15 mouse cellular contexts compared by ENCODE assay signal in genomic region chr6:28399791-28400190, GRCm38 (mm10). TPM values are rescaled to one million over a fixed set of nuclear protein-coding genes. Genes with fewer than 3 reads are reported as not detected.
DNase-seq lines count a peak whose midpoint lies in the region; ATAC-seq and TF ChIP-seq lines count a peak whose summit lies in the region.
"Had no signal": no experiment of that assay in that cellular context is flagged by ENCODE, and none has a peak within 500 bp of the region (broad histone marks: within the 10 kb centered on the region; RNA-seq: fewer than 3 reads in every experiment).

No protein-coding gene starts in this region.

- ATAC-seq in stomach, postnatal 0 days (ENCODE audit: low FRiP score, low TSS enrichment): no peak

- TF ChIP-seq POLR2A in thymus, adult 2 months (IDR thresholded peaks at IDR 0.05; ENCODE audit: control insufficient read depth, extremely low read depth, insufficient read depth, low read length, poor library complexity): no peak

- no peak overlapping the region for H3K4me2 ChIP-seq in stomach, postnatal 0 days (replicated peaks; ENCODE audit: low read depth)
- H3K4me2 ChIP-seq: embryonic facial prominence, embryonic 15.5 days; liver, embryonic 15.5 days; neural tube, embryonic 13.5 days had no signal

- 98% methylated on average over 4 of the region's 4 CpGs for WGBS in thymus, adult 2 months
- 88% methylated on average over 4 of the region's 4 CpGs for WGBS in stomach, postnatal 0 days

- H3K4me1 ChIP-seq in thymus, adult 2 months (replicated peaks; ENCODE audit: control insufficient read depth, insufficient read depth, low read length): peaks cover 6% of the 10 kb centered on the region; the same call in 1 of the 2 replicates
- H3K4me1 ChIP-seq in stomach, postnatal 0 days (replicated peaks; ENCODE audit: control insufficient read depth, insufficient read depth): no peaks in the 10 kb centered on the region

- no peaks in the 10 kb centered on the region for H3K27me3 ChIP-seq in thymus, adult 2 months (ENCODE audit: control insufficient read depth, insufficient read depth, low read length)
- no peaks in the 10 kb centered on the region; the same call in 1 of the 2 replicates for H3K27me3 ChIP-seq in stomach, postnatal 0 days (ENCODE audit: control insufficient read depth, insufficient read depth, low read length)

- H3K36me3 ChIP-seq in thymus, adult 2 months (ENCODE audit: control insufficient read depth, insufficient read depth, low read length): no peaks in the 10 kb centered on the region
- H3K36me3 ChIP-seq in stomach, postnatal 0 days (ENCODE audit: control insufficient read depth, insufficient read depth, low read length): no peaks in the 10 kb centered on the region
- H3K36me3 ChIP-seq: embryonic facial prominence, embryonic 15.5 days; liver, embryonic 15.5 days; midbrain, embryonic 10.5 days; neural tube, embryonic 13.5 days had no signal

- H3K4me3 ChIP-seq in thymus, adult 2 months (ENCODE audit: control insufficient read depth, insufficient read depth, low read length): no peak overlapping the region
- no peak overlapping the region for H3K4me3 ChIP-seq in stomach, postnatal 0 days (ENCODE audit: low read depth, low read length)
- H3K4me3 ChIP-seq: embryonic facial prominence, embryonic 15.5 days; liver, embryonic 15.5 days; midbrain, embryonic 10.5 days; neural tube, embryonic 13.5 days had no signal

- TF ChIP-seq EP300 in stomach, postnatal 0 days (optimal IDR thresholded peaks at IDR 0.05): no peak

- no peak overlapping the region for H3K9ac ChIP-seq in stomach, postnatal 0 days (ENCODE audit: low read length)
- H3K9ac ChIP-seq: embryonic facial prominence, embryonic 15.5 days; liver, embryonic 15.5 days; neural tube, embryonic 13.5 days had no signal

- no peak overlapping the region for H3K27ac ChIP-seq in thymus, adult 2 months (ENCODE audit: control insufficient read depth, insufficient read depth, low read length)
- H3K27ac ChIP-seq in stomach, postnatal 0 days (replicated peaks): no peak overlapping the region
- H3K27ac ChIP-seq: embryonic facial prominence, embryonic 15.5 days; liver, embryonic 15.5 days; midbrain, embryonic 10.5 days; neural tube, embryonic 13.5 days had no signal

- peak; percentile 48 for DNase-seq in heart, adult 11 months
- no peak for DNase-seq in heart, adult 9 months (ENCODE audit: low spot score in 2 of 2)
- peak; percentile 30 for DNase-seq in thymus, adult 2 months
- DNase-seq in thymus, postnatal 0 days (ENCODE audit: low spot score): no peak
- DNase-seq in WW6 (ENCODE audit: low read depth, low spot score): peak; percentile 53
- DNase-seq in stomach, postnatal 0 days (ENCODE audit: low spot score): no peak
- no peak for DNase-seq in ovary, postnatal 36 days (ENCODE audit: low spot score)
- DNase-seq in layer of hippocampus, adult 9-11 months: no peak
- DNase-seq: kidney, adult 8-10 months had no signal

- no peak for TF ChIP-seq CTCF in thymus, adult 2 months (IDR thresholded peaks at IDR 0.05; ENCODE audit: borderline replicate concordance, control insufficient read depth, extremely low read depth, insufficient read depth, low read length, poor library complexity)
- TF ChIP-seq CTCF in stomach, postnatal 0 days (IDR thresholded peaks at IDR 0.05; ENCODE audit: low read depth): peak; percentile 43

- no peaks in the 10 kb centered on the region for H3K9me3 ChIP-seq in stomach, postnatal 0 days (ENCODE audit: control insufficient read depth, low read length)
- H3K9me3 ChIP-seq: liver, embryonic 15.5 days had no signal

RNA-seq across cellular contexts. Expression of gene Zfp800, which starts 2.0 kb away (rescaled TPM):
- polyA plus RNA-seq in thymus, adult 2 months (2012; rRNA removed): 8.5 and 10.8 TPM in 2 replicates
- 35.4 and 37.6 TPM in 2 replicates for polyA plus RNA-seq in thymus, postnatal 0 days (2015; fragmentation: Nextera tagmentation; extraction: Ambion mirVana)
- polyA plus RNA-seq in stomach, postnatal 0 days (2015; fragmentation: Nextera tagmentation; extraction: Ambion mirVana): 17.8 and 18.4 TPM in 2 replicates

RNA-seq across cellular contexts. Expression of gene Arf5, which starts 23.6 kb away (rescaled TPM):
- polyA plus RNA-seq in thymus, adult 2 months (2012; rRNA removed): 595 and 682 TPM in 2 replicates
- 293 and 304 TPM in 2 replicates for polyA plus RNA-seq in thymus, postnatal 0 days (2015; fragmentation: Nextera tagmentation; extraction: Ambion mirVana)
- polyA plus RNA-seq in stomach, postnatal 0 days (2015; fragmentation: Nextera tagmentation; extraction: Ambion mirVana): 296 and 303 TPM in 2 replicates

RNA-seq across cellular contexts. Expression of gene Fscn3, which starts 27.8 kb away (rescaled TPM):
- polyA plus RNA-seq in thymus, adult 2 months (2012; rRNA removed): 0.19 TPM in 1 of 2 replicates, not detected in the other
- 0.07 TPM in 1 of 2 replicates, not detected in the other for polyA plus RNA-seq in thymus, postnatal 0 days (2015; fragmentation: Nextera tagmentation; extraction: Ambion mirVana)
- polyA plus RNA-seq in stomach, postnatal 0 days (2015; fragmentation: Nextera tagmentation; extraction: Ambion mirVana): not detected in 2 replicates
- polyA plus RNA-seq: embryonic facial prominence, embryonic 15.5 days; midbrain, embryonic 10.5 days; neural tube, embryonic 13.5 days had no signal

RNA-seq across cellular contexts. Expression of gene Gcc1, which starts 28.4 kb away (rescaled TPM):
- 9.3 and 10.6 TPM in 2 replicates for polyA plus RNA-seq in thymus, adult 2 months (2012; rRNA removed)
- 10.5 and 12.6 TPM in 2 replicates for polyA plus RNA-seq in thymus, postnatal 0 days (2015; fragmentation: Nextera tagmentation; extraction: Ambion mirVana)
- polyA plus RNA-seq in stomach, postnatal 0 days (2015; fragmentation: Nextera tagmentation; extraction: Ambion mirVana): 5.6 and 6.3 TPM in 2 replicates

RNA-seq across cellular contexts. Expression of gene Pax4, which starts 49.4 kb away (rescaled TPM):
- polyA plus RNA-seq in thymus, adult 2 months (2012; rRNA removed): not detected in 2 replicates
- not detected in 2 replicates for polyA plus RNA-seq in thymus, postnatal 0 days (2015; fragmentation: Nextera tagmentation; extraction: Ambion mirVana)
- polyA plus RNA-seq in stomach, postnatal 0 days (2015; fragmentation: Nextera tagmentation; extraction: Ambion mirVana): not detected in 2 replicates
- polyA plus RNA-seq: embryonic facial prominence, embryonic 15.5 days; frontal cortex, adult 2 months; liver, embryonic 15.5 days; neural tube, embryonic 13.5 days; testis, adult 2 months had no signal

Comparison
In these comparisons a context has a peak if more than half of its experiments do, and no peak if none do; other contexts are left out.
1. DNase-seq: peak in heart, adult 11 months (single experiment), thymus, adult 2 months (single experiment) and WW6 (single experiment); none in heart, adult 9 months (0 of 2), thymus, postnatal 0 days (single experiment), stomach, postnatal 0 days (single experiment), ovary, postnatal 36 days (single experiment) and layer of hippocampus, adult 9-11 months (single experiment).